Mouse (Mus musculus): ENCODE data around the gene Pygb.

DNA sequence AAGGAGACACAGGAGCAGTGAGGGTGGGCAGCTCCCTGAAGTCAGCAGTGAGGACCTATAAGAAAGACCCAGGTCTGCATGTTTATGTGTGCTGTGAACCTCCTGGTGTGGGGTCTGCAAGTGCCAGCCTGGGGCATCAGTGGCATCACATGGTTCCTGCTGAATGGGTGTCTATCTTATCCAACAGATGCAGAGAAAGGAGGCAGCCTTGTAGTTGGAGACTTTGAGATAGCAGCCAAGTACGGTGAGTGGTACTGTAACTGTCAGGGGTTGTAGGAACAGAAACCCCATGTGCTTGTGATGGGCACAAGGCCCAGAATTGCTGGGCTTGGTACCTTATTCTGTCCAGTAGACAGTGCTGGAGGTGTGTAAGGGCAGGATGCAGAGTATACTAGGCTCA lies 17.9 kb upstream of the Pygb start:
- no peak for TF ChIP-seq CTCF (conservative IDR thresholded peaks at IDR 0.05; ENCODE audit: low read length)
- TF ChIP-seq POU5F1 (IDR thresholded peaks at IDR 0.05; ENCODE audit: borderline replicate concordance, low read length), result no peak
- TF ChIP-seq NANOG (IDR thresholded peaks at IDR 0.05; ENCODE audit: borderline replicate concordance, low read length), result no peak
